Mouse (Mus musculus) heart, embryonic 10.5 days (tissue): ENCODE measurements around the gene Platr17. TPM values are rescaled to one million over a fixed set of nuclear protein-coding genes. Genes with fewer than 3 reads are reported as not detected.

Source experiments
- DNase-seq: peaks from one replicate; pipeline ENCODE4 v3.0.0-alpha.2; 2017; ENCODE audit warnings: low spot score
- H3K27ac ChIP-seq: fragments of 300-500 bp; sonication (generic); 2 replicates; pipeline ENCODE4 v1.5.1; 2016; ENCODE audit warnings: mild to moderate bottlenecking
- H3K27me3 ChIP-seq: fragments of 300-500 bp; sonication (generic); 2 replicates; pipeline ENCODE4 v1.6.1; 2016; ENCODE audit warnings: mild to moderate bottlenecking; ENCODE audit not compliant: poor library complexity, insufficient read depth, severe bottlenecking
- H3K36me3 ChIP-seq: fragments of 300-500 bp; sonication (generic); 2 replicates; pipeline ENCODE4 v1.6.1; 2016; ENCODE audit warnings: mild to moderate bottlenecking, moderate library complexity
- H3K4me1 ChIP-seq: fragments of 300-500 bp; sonication (generic); 2 replicates; pipeline ENCODE4 v1.6.1; 2016; ENCODE audit warnings: mild to moderate bottlenecking
- H3K4me3 ChIP-seq: fragments of 300-500 bp; sonication (generic); 2 replicates; pipeline ENCODE4 v1.5.1; 2016; ENCODE audit warnings: mild to moderate bottlenecking, moderate library complexity
- H3K9me3 ChIP-seq: fragments of 300-500 bp; sonication (generic); 2 replicates; pipeline ENCODE4 v1.6.1; 2016; ENCODE audit warnings: mild to moderate bottlenecking, moderate library complexity
- WGBS: fragments of 180-500 bp; shearing (Covaris S2); methylation state at CpG from one replicate; pipeline ENCODE4 v1.1.7; 2016; 5-methylcytosine and 5-hydroxymethylcytosine counted together
- polyA plus RNA-seq: library from polyadenylated mRNA; unstranded; fragments of >200 nt; fragmentation: Nextera tagmentation; extraction: Ambion mirVana; gene quantifications from 2 replicates; pipeline ENCODE4 v1.2.1, GENCODE M21; 2016

The Platr17 gene
- polyA plus RNA-seq, 1 experiment from 2014 or later, result 0.28 TPM

DNA sequence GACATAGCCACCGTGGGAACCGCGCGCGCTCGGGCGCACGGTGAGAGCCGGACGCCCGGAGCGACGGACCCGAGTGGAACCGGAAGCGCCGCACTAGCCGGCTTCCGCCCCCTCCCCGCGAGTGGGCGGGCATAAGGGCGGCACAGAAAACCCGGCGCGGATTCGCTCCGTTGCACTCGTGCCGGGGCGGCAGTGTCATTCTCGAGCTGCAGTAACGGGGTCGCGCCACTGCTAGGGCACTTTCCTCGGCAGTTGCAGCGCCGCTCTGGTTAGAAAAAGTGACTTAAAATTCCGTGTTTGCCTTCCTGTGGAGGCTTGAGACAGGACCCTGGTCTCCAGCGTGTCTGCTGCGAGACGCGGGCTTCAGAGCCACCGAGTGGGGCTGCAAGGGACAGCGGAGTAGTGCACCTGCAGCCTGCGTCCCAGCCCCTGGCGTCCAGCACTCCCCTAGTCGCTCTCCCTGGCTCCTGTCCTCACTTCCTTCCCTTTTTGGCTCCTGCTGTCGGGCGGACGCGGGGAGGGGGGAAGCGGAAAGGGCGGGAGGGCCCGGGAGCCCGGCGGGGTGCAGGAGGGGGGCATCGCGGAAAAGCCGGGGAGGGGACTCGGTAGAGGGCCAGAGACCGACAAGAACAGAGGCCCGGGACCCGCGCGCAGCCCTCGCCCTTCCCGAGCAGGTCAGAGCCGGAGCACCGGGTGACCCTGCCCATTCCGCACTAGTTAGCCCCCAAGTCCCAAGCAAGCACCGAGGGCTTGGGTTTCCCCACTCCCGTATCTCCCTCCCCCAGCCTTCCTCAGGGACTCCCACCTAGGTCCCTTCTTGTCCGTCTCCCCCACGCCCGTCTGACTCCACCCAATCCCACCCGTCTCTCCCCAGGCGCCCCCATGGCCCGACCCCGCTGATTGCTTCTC, 24.7 kb downstream of the Platr17 start, which contains the start of gene Rgl2:
Gene Rgl2, plus strand, starts transcription at position 173 of the 909 bp plus-strand sequence.
- no peaks in the 10 kb centered on the region for H3K9me3 ChIP-seq
- H3K27me3 ChIP-seq, result no peaks in the 10 kb centered on the region
- peak within 1 kb of the TSS; percentile 98 for H3K4me3 ChIP-seq
- peak within 1 kb of the TSS; percentile 95 for H3K27ac ChIP-seq
- DNase-seq, result peak; percentile 94
- WGBS, result under 1% methylated on average over 74 of the region's 80 CpGs
- H3K4me1 ChIP-seq, result peaks cover 29% of the 10 kb centered on the region
- peaks cover 40% of the 10 kb centered on the region for H3K36me3 ChIP-seq

DNA sequence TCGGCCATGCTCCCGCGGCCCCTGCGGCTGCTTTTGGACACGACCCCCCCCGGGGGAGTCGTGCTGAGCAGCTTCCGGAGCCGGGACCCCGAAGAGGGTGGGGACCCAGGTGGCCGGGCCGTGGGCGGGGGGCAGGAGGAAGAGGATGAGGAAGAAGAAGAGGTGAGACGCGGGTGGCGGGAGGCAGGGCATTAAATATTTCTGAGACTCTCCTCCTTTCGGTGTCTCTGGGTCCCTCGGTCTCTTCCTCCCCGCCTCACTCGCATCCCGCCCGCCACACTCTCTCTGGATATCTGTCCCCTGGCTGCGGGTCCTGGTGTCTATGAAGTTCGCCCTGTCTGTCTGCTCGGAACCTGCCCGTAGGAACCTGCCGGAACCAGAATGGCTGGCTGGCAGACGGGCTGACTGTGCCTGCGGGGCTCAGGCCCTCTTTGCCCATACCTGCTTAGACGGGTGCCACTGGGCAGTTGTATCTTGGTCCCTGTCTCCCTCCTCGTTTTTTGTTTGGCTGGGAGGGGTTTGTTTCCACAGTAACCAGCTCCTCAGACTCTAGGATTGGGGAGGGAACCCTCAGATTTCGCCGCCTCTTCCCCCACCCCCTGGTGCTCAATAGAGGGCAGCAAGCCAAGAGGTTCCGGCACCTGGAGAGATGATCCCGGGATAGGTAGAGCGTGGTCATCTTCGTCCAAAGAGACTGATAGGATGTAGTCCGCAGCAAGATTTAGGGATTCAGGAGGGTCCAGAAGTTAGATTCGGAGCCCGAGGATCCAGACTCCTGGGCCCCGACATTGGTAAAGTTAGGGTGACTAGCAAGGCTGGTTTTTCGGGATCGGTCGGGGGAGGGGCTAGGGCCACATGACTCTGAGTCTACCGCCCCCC, 25.6 kb downstream of the Platr17 start:
- WGBS, result under 1% methylated on average over 45 of the region's 45 CpGs
- no peak for DNase-seq
- H3K27ac ChIP-seq, result peak overlapping the region; percentile 95
- H3K9me3 ChIP-seq, result no peaks in the 10 kb centered on the region
- peaks cover 29% of the 10 kb centered on the region for H3K4me1 ChIP-seq
- peak overlapping the region; percentile 98 for H3K4me3 ChIP-seq
- no peaks in the 10 kb centered on the region for H3K27me3 ChIP-seq
- H3K36me3 ChIP-seq, result peaks cover 43% of the 10 kb centered on the region

DNA sequence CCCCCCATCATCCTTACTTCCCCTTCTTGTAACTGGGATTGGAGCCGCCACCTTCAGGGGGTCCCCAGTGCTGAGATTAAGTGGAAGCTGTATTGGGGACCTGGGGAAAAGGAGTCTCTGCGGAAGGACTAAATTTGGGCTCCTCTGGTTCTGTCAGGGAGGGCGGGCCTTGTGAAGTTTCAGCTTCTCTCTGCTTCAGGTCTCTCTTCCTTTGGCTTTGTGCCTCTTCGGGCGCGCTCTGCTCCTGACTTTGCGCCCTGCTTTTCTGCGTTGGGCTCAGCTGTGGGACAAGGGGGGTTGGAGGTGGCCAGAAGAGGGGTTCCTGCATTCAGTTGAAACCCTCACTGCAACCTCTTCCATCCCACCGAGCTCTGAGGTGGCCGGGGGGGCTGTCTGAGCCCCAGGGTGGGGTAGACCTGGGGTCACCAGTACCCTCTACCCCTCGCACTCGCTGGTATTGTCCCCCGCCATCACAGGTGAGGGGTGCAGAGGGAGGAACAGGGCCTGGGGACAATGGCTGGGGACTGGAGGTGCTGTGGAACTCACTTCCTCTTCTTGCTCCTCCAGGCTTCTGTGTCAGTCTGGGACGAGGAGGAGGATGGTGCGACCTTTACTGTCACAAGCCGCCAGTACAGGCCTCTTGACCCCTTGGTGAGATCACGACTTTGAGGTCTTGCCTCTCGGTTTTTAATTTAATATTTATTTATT, 26.4 kb downstream of the Platr17 start:
- H3K4me3 ChIP-seq, result peak overlapping the region; percentile 98
- no peaks in the 10 kb centered on the region for H3K9me3 ChIP-seq
- DNase-seq, result no peak
- peaks cover 48% of the 10 kb centered on the region for H3K36me3 ChIP-seq
- H3K27me3 ChIP-seq, result no peaks in the 10 kb centered on the region
- 30% methylated on average over 18 of the region's 18 CpGs for WGBS
- peaks cover 29% of the 10 kb centered on the region for H3K4me1 ChIP-seq
- H3K27ac ChIP-seq, result peak overlapping the region; percentile 95

DNA sequence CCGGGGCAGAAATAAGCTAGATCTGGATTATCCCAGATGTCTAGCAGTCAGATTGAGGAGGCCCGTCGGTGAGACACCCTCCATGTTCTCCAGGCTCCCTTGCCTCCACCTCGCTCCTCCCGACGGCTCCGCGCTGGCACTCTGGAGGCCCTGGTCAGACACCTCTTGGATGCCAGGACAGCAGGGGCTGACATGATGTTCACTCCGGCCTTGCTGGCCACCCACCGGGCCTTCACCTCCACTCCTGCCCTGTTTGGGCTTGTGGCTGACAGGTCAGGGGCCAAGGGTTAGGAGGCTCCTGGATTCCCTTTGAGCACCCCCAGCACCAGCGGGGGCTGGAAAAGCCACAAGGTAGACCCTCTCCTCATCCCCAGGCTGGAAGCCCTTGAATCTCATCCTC, 27.0 kb downstream of the Platr17 start:
- no peaks in the 10 kb centered on the region for H3K27me3 ChIP-seq
- no peak overlapping the region for H3K4me3 ChIP-seq
- WGBS, result 88% methylated on average over 11 of the region's 11 CpGs
- H3K9me3 ChIP-seq, result no peaks in the 10 kb centered on the region
- no peak overlapping the region for H3K27ac ChIP-seq
- peaks cover 29% of the 10 kb centered on the region for H3K4me1 ChIP-seq
- no peak for DNase-seq
- H3K36me3 ChIP-seq, result peaks cover 49% of the 10 kb centered on the region

GRCm38 (mm10) chr17:33932448-33932847, 27.5 kb downstream of the Platr17 start:
- Histone ChIP-seq H3K4me3 (no peak overlapping the region), H3K36me3 (peaks cover 54% of the 10 kb centered on the region), H3K4me1 (peaks cover 29% of the 10 kb centered on the region), H3K27ac (no peak overlapping the region), H3K9me3 (no peaks in the 10 kb centered on the region), H3K27me3 (no peaks in the 10 kb centered on the region)
- 87% methylated on average over 14 of the region's 14 CpGs for WGBS
- no peak for DNase-seq

DNA sequence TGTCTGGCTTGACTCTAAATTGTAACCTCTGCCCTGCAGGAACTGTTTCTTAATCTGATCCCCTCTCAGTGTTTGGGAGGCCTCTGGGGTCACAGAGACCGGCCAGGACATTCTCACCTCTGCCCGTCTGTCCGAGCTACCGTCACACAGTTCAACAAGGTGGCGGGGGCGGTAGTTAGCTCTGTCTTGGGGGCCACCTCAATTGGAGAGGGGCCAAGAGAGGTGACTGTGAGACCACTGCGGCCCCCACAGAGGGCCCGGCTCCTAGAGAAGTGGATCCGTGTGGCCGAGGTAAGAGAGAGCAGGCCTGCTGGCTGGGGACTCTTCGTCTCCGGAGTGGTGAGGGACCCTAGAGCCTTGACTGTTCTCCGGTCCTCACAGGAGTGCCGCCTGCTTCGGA, 28.0 kb downstream of the Platr17 start:
- no peak for DNase-seq
- Histone ChIP-seq H3K27me3 (no peaks in the 10 kb centered on the region), H3K4me1 (peaks cover 26% of the 10 kb centered on the region), H3K9me3 (no peaks in the 10 kb centered on the region), H3K4me3 (no peak overlapping the region), H3K36me3 (peaks cover 57% of the 10 kb centered on the region), H3K27ac (no peak overlapping the region)
- WGBS, result 84% methylated on average over 15 of the region's 15 CpGs

DNA sequence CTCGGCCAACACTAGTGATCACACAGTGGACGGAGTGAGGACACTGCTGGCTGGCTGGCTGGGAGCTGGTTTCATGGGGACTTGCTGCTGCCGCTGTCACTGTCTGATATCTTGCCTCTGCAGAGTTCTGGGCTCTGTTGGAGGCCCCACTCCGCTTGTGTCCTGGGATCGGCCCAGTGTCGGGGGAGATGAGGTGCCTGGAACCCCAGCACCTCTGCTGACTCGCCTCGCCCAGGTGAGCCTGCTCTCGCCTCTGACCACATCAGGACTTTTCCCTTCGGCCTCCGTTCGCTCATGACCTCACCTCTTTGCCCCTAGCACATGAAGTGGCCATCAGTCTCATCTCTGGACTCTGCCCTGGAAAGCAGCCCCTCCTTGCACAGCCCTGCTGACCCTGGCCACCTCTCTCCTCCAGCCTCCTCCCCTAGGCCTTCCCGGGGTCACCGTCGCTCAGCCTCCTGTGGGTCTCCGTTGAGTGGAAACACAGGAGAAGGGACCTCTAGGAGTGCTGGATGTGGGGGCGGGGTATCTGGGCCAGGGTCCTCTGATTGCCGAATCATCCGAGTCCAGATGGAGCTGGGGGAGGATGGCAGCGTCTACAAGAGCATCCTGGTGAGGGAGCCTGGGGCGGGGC, 30.6 kb downstream of the Platr17 start:
- 84% methylated on average over 21 of the region's 21 CpGs for WGBS
- Histone ChIP-seq H3K27ac (no peak overlapping the region), H3K27me3 (no peaks in the 10 kb centered on the region), H3K4me3 (no peak overlapping the region), H3K4me1 (peaks cover 27% of the 10 kb centered on the region), H3K9me3 (no peaks in the 10 kb centered on the region), H3K36me3 (peaks cover 67% of the 10 kb centered on the region)
- DNase-seq, result no peak

DNA sequence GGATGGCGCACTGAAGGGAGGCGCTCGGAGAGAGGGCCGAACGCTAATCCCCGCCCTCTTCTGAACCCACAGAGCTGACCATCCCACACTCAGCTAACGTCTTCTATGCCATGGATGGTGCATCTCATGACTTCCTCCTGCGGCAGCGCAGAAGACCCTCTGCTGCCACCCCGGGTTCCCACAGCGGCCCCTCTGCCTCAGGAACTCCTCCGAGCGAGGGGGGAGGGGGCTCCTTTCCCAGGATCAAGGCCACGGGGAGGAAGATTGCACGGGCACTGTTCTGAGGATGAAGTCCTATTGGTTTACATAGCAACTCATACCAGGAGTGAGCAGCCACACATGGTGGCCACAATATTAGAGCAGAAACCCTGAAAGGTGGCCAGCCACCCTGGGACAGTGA, 32.1 kb downstream of the Platr17 start:
- 0 out of 2 replicates have a peak overlapping the region, but pooled peaks have one; percentile 16 for H3K4me3 ChIP-seq
- no peaks in the 10 kb centered on the region for H3K9me3 ChIP-seq
- H3K36me3 ChIP-seq, result peaks cover 67% of the 10 kb centered on the region
- H3K27ac ChIP-seq, result no peak overlapping the region
- no peak for DNase-seq
- 84% methylated on average over 15 of the region's 15 CpGs for WGBS
- no peaks in the 10 kb centered on the region for H3K27me3 ChIP-seq
- peaks cover 30% of the 10 kb centered on the region for H3K4me1 ChIP-seq

GRCm38 (mm10) chr17:33938783-33939182, 33.8 kb downstream of the Platr17 start:
- peaks cover 26% of the 10 kb centered on the region for H3K4me1 ChIP-seq
- no peak for DNase-seq
- peaks cover 63% of the 10 kb centered on the region for H3K36me3 ChIP-seq
- WGBS, result 79% methylated on average over 11 of the region's 11 CpGs
- peak overlapping the region; percentile 93 for H3K4me3 ChIP-seq
- H3K9me3 ChIP-seq, result no peaks in the 10 kb centered on the region
- H3K27ac ChIP-seq, result no peak overlapping the region
- no peaks in the 10 kb centered on the region for H3K27me3 ChIP-seq

DNA sequence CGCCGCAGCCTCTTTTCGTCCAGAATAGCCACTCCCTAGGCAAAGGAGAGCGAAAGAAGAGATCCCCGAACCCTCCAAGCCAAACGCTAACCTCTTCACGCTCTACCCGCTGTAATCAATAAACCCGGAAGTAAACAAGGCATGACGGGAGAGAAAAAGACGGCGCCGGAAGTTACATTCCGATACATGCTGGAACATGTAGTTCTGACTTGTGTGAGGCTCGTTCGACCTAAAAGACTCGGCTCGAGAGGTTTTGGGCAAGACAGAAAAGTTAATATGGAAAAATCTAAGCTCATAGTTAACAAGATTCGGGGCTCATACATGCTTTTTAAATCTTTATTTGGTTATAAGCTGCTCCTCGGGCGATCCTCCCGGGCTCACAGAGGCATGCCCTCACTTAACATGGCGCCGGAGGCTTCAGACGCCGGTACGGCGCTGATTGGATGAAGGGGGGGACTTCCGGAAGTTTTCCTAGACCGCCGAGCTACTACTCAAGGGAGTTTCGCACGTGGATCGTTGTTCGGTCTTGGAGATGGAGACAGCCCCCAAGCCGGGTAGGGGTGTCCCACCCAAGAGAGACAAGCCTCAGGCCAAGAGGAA, 35.4 kb downstream of the Platr17 start, which contains the start of the genes Pfdn6 and Wdr46:
Gene Pfdn6, minus strand, starts transcription at position 138 of the 600 bp plus-strand sequence.
Gene Wdr46, plus strand, starts transcription at position 455 of the 600 bp plus-strand sequence.
- Histone ChIP-seq H3K4me1 (peaks cover 26% of the 10 kb centered on the region), H3K27me3 (no peaks in the 10 kb centered on the region), H3K9me3 (no peaks in the 10 kb centered on the region), H3K36me3 (peaks cover 63% of the 10 kb centered on the region), H3K4me3 (peak within 1 kb of the TSS; percentile 93), H3K27ac (peak within 1 kb of the TSS; percentile 87)
- DNase-seq, result peak; percentile 95
- under 1% methylated on average over 36 of the region's 36 CpGs for WGBS

DNA sequence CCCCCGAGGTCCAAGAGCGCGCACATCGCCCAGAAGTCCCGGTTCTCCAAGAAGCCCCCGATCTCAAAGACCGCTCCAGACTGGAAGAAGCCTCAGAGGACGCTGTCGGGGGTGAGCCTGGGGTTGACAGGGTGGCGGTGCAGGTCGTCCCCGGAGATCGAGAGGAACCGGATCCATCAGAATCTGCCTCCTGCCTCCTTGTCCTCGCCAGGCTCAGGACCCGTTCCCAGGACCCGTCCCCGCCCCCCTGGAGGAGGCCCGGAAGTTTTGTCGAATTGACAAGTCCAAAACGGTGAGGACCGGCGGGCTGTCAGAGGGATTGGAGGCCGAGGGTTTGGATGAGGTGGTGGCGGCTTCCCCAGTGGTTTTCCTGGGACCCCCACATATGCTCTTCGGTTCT, 36.0 kb downstream of the Platr17 start:
- H3K27me3 ChIP-seq, result no peaks in the 10 kb centered on the region
- H3K36me3 ChIP-seq, result peaks cover 63% of the 10 kb centered on the region
- peak overlapping the region; percentile 87 for H3K27ac ChIP-seq
- no peaks in the 10 kb centered on the region for H3K9me3 ChIP-seq
- WGBS, result under 1% methylated on average over 26 of the region's 26 CpGs
- H3K4me1 ChIP-seq, result peaks cover 26% of the 10 kb centered on the region
- DNase-seq, result no peak
- peak overlapping the region; percentile 93 for H3K4me3 ChIP-seq
